Mouse (Mus musculus) spleen, adult 12 weeks (tissue): ENCODE results near the gene Wars.

Experiments used
- DNase-seq: peaks from one replicate; pipeline ENCODE4 v3.0.0; 2022; ENCODE audit warnings: low spot score

Wars gene

GRCm38 (mm10) chr12:108826282-108826957, 67.6 kb downstream of the Wars start:
- DNase-seq, result no peak

GRCm38 (mm10) chr12:108825561-108826224, 68.3 kb downstream of the Wars start:
- DNase-seq, result no peak

GRCm38 (mm10) chr12:108824225-108824874, 69.6 kb downstream of the Wars start:
- DNase-seq, result no peak

GRCm38 (mm10) chr12:108823036-108823435, 70.9 kb downstream of the Wars start:
- no peak for DNase-seq

- no peak for DNase-seq
Observed at GRCm38 (mm10) chr12:108820461-108820860, 73.5 kb downstream of the Wars start.

- no peak for DNase-seq
Observed at GRCm38 (mm10) chr12:108816569-108816968, 77.4 kb downstream of the Wars start.

GRCm38 (mm10) chr12:108814470-108814869, 79.5 kb downstream of the Wars start:
- DNase-seq, result no peak

- no peak for DNase-seq
Observed at GRCm38 (mm10) chr12:108812463-108812862, 81.5 kb downstream of the Wars start.

- DNase-seq, result no peak
Observed at GRCm38 (mm10) chr12:108811133-108811532, 82.8 kb downstream of the Wars start.

GRCm38 (mm10) chr12:108810309-108810708, 83.7 kb downstream of the Wars start:
- DNase-seq, result no peak
